Mouse (Mus musculus): ENCODE measurements at regions not wholly inside any gene's neighbourhood (a gene's known extent, or its start where the extent isn't known, plus 50 kb on each side); places are given as distances from the start of the nearest gene placed in this dataset.

DNA sequence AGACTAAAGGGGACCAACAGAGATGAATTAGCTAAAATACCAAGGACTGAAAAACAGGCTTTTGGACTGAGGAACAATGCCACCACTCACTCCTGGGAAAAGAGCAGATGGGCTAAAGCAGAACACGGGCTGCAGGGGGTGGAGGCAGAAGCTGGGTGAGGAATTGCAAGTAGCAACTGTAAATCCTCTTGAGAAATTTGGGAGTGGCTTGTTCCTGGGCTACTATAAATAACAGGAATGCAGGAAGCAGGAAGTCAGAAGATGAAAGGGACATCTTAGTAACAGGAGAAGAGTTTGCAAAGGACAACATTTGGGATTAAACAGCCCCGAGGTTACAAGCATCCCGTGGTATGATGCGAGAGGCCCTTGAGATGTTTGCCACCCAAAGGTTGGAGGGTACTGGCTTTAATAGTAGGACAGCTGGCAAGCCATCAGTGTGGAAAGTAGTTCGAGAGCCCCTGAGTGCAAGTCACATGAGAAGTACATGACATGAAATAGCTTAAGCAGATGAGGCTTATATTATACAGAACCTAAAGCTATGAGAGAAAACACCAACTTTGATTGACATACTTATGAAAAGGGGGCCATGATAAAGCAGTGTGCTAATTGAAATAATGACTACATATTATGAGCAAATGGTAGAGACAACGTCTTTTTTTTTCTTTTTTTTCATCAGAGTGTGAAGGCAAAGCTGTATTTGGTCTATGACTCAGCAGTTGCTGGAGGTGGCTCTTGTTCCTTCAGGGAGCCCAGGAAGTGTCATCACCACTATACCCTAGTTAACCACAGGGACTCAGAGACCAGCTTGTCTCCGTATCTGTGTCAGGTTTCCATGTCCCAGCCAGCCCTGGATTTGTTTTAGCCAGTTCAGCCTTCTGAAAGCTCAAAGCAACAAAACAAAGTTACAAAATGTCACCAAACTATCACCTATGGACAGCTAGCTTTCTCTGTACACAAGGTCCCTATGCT is 357.6 kb upstream of the Acvr2a start:
- peak; percentile 10 to 11 for DNase-seq (ENCODE audit: low spot score in 2 of 2)

DNA sequence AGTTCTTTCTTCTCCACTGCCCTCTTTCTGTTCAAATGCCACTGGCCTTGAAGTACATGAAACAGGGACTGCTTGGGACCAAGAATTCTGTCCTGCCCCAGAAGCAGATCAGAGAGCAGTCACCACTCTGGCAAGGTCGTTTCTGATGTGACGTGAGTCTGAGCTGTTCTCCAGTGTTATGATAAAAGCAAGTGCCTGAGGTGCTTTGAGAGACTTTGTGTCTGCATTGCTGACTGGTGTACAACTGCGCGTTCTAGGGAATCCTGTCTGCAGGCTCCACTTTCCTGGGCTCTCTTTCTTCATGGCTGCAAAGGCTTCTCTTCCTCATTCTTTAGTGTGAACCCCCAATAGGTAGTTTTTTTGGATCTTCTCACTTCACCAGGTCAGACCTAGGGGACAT is 356.8 kb upstream of the Acvr2a start:
- DNase-seq (ENCODE audit: low spot score in 2 of 2), result no peak

DNA sequence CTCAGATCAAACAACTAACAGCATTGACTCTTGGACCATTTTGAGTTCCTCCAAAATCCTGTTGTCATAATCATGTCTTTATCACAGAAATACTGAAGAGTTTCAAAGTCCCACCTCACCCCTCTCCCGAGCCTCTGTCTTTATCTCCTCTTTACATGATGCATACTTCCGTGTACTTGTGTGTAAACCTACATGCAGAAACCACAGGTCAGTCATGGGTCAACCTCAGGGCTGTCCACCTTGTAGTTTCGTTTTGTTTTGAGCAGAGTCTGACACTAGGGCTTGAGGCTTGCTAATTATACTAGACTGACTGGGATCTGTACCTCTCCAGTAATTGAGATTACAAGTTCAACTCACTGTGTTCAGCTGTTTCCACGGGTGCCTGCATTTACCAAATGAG is 348.4 kb upstream of the Acvr2a start:
- DNase-seq (ENCODE audit: low spot score in 2 of 2), result no peak

- no peak for DNase-seq (ENCODE audit: low spot score in 2 of 2)
Measured at GRCm38 (mm10) chr2:48468895-48469294, 345.0 kb upstream of the Acvr2a start.

GRCm38 (mm10) chr2:48469357-48469756 is 344.6 kb upstream of the Acvr2a start:
- DNase-seq (ENCODE audit: low spot score in 2 of 2), result no peak

- DNase-seq (ENCODE audit: low spot score in 2 of 2), result no peak
Measured at GRCm38 (mm10) chr2:48473102-48473501, 340.8 kb upstream of the Acvr2a start.

GRCm38 (mm10) chr2:48474642-48475041 is 339.3 kb upstream of the Acvr2a start:
- no peak for DNase-seq (ENCODE audit: low spot score in 2 of 2)

- no peak for DNase-seq (ENCODE audit: low spot score in 2 of 2)
Measured at GRCm38 (mm10) chr2:48476777-48477176, 337.1 kb upstream of the Acvr2a start.

DNA sequence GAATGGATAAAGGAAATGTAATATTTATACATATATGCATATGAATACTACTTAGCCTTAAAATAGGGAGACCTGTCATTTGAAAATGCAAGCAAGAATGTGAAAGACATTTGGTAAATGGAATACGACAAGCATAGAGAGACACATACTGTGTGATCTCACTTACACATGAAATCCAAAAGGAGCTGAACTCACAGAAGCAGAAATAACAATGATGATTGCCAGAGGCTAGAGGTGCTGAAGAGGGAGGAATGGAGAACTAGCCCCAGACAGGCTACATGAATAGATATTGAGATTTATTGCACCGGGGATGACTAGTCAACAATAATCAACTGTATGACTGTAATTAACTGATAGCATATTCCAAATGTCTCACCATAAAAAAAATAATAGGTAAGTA is 336.6 kb upstream of the Acvr2a start:
- no peak for DNase-seq (ENCODE audit: low spot score in 2 of 2)

GRCm38 (mm10) chr2:48479601-48480000 is 334.3 kb upstream of the Acvr2a start:
- no peak for DNase-seq (ENCODE audit: low spot score in 2 of 2)

- no peak for DNase-seq (ENCODE audit: low spot score in 2 of 2)
Measured at GRCm38 (mm10) chr2:48480428-48481191, 333.3 kb upstream of the Acvr2a start.

DNA sequence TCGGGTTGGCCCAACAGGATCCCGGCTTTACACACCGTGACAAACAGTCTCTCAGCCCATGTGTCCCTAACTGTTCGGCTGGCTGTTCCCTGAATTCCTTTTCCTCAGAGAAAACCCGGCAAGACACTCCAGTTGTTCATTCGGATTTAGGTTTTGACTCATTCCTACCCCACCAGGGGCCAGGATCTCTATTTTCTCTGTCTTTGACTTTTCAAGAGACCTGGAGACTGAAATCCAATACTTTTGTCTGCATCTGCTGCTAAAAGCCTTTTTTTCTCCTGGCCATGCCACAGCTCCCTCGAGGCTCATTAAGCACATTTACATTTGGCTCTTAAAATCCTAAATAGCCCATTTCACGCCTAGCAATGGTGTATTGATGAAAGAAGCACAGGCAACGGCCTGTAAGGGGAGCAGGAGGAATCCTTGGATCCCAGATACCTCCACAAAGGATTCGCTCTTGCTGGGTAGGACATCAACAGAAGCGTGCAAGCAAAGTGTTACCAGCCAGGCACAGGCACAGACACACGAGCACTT is 332.6 kb upstream of the Acvr2a start:
- DNase-seq (ENCODE audit: low spot score in 2 of 2), result no peak

DNA sequence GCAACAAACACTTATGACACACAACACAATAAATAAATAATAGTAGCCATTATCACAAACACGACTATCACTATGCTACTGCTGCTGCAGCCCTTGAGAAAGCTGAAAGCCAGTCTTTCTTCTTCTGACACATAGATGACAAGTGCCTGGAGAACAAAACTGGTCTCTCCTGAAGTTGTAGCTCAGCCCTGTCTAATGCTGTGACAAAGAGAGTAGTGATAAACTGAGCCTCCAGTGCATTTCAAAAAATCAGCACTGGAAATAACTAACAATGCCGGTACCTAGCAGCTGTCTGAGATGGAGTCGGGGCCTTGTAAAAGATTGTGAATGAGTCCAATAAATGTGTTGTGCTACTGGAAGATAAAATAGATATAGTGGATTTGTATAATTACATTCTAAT is 320.3 kb upstream of the Acvr2a start:
- DNase-seq (ENCODE audit: low spot score in 2 of 2), result no peak

- DNase-seq (ENCODE audit: low spot score in 2 of 2), result no peak
Measured at GRCm38 (mm10) chr2:48494065-48494464, 319.8 kb upstream of the Acvr2a start.

GRCm38 (mm10) chr2:48494632-48495031 is 319.3 kb upstream of the Acvr2a start:
- DNase-seq (ENCODE audit: low spot score in 2 of 2), result no peak

DNA sequence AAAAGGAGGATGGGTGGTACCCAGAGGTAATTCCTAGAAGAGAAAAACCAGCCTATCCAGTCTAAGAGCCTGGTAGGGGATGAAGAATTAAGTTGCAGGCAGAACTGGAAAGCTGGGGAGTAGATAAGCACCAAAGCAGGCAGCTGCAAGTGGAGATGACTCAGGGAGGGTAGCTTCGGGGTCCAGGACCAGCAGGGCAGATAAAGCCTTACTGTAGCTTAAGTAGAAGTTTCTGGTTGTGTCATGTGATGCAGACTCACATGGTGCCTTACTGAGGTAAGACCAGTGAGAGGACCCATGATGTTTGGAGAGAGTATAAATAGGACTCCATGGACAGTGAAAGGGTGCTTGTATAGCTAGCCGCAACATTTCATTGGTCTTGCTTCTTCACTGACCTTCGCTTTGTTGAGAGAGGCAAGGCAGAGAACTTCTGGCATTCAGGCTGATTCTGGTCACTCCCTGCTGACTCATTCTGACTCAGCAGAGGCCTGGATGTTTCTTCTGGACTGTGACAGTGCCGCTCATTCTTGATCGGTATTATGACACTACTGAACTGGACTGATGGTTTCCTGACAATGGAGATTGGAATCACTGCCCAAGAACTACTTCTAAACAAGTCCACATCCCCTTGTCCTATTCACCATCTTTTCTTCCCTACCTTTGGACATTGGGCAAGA is 315.7 kb upstream of the Acvr2a start:
- DNase-seq (ENCODE audit: low spot score in 2 of 2), result no peak

DNA sequence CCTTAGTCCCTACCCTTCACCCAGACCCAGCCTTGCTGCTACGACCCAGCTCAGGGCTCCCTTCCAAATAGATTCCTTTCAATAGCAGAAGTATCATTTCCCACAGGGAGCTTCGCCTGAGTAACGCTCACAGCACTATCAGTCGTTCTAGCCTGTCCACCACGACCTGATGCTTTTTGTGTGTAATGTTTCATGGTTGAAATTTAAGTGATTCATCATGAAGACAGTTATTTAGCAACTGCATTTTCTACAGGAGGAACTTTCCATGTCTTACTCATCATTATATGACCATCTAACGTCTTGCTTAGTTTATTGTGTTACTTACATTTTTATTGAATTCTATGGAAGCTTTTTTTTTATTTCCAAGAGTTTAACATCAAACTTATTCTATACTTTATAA is 314.5 kb upstream of the Acvr2a start:
- DNase-seq (ENCODE audit: low spot score in 2 of 2), result no peak

GRCm38 (mm10) chr2:48501387-48501786 is 312.5 kb upstream of the Acvr2a start:
- no peak for DNase-seq (ENCODE audit: low spot score in 2 of 2)

DNA sequence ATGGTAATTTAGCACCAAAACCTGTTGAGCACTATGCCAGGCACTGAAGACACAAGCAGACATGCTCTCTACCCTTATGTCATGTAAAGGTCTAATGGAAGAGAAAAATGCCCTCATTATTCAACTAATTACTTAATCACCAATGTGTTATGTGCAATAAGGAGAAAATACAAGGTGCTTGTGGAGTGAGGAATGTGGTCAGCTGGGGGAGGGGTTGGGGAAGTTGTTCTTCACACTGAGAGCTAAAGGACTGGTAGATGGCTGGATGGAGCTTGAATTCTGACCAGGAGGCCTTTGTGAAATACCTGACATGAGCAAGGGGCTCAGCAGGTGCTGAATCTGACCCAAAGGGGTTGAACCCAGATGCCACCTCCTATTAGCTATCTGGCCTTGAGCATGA is 300.1 kb upstream of the Acvr2a start:
- DNase-seq (ENCODE audit: low spot score in 2 of 2), result no peak

GRCm38 (mm10) chr2:48519838-48520404 is 294.0 kb upstream of the Acvr2a start:
- DNase-seq (ENCODE audit: low spot score in 2 of 2), result no peak

DNA sequence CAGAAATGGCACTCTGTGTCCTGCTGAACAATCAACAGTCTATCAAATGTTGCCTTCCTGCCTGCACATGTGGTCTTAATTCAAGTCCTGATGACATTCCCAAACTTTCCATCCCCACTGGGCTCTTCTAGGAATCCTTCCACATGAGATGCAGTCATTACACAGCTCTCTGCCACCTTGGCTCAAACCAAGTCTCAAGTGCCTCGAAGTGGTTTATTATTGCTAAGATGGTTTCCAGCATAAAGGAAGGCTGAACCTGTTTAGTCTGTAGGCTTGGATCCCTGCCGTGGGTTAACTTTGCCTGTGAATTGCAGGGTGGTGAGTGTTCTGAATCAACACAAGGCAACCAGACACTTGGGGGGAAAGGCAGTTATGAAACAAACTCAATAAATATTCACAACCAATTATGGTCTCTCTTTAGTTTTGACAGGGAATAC is 293.4 kb upstream of the Acvr2a start:
- no peak for DNase-seq (ENCODE audit: low spot score in 2 of 2)

All from layer of hippocampus, adult 8-10 months (tissue).